In genomic region chr3:149518928-149519574, GRCm38 (mm10) we compare ENCODE assay signal across 8 mouse cellular contexts.
DNase-seq lines count a peak whose midpoint lies in the region; ATAC-seq and TF ChIP-seq lines count a peak whose summit lies in the region.

No protein-coding gene starts in this region.

- peaks cover 4% of the 10 kb centered on the region; the same call in 1 of the 2 replicates for H3K4me1 ChIP-seq in kidney, postnatal 0 days (replicated peaks; ENCODE audit: insufficient read depth, low read length)
- H3K4me1 ChIP-seq in hindbrain, embryonic 12.5 days, result peaks cover 9% of the 10 kb centered on the region
- H3K4me1 ChIP-seq in midbrain, embryonic 12.5 days, result peaks cover 15% of the 10 kb centered on the region; the same call in 1 of the 2 replicates

- TF ChIP-seq CTCF in kidney, postnatal 0 days (IDR thresholded peaks at IDR 0.05; ENCODE audit: low read depth), result no peak

- H3K36me3 ChIP-seq in kidney, postnatal 0 days (ENCODE audit: insufficient read depth, low read length), result no peaks in the 10 kb centered on the region
- no peaks in the 10 kb centered on the region for H3K36me3 ChIP-seq in hindbrain, embryonic 12.5 days
- H3K36me3 ChIP-seq in midbrain, embryonic 12.5 days, result no peaks in the 10 kb centered on the region

- ATAC-seq in kidney, postnatal 0 days (replicated peaks; ENCODE audit: low FRiP score, low read depth), result no peak
- ATAC-seq in hindbrain, embryonic 12.5 days (ENCODE audit: low FRiP score), result peak; percentile 80
- ATAC-seq in midbrain, embryonic 12.5 days (ENCODE audit: low FRiP score, low read depth), result peak; percentile 66

- H3K27ac ChIP-seq in kidney, postnatal 0 days, result no peak overlapping the region
- no peak overlapping the region for H3K27ac ChIP-seq in hindbrain, embryonic 12.5 days
- no peak overlapping the region for H3K27ac ChIP-seq in midbrain, embryonic 12.5 days (replicated peaks)

- no peaks in the 10 kb centered on the region for H3K27me3 ChIP-seq in kidney, postnatal 0 days (ENCODE audit: insufficient read depth, low read length)
- H3K27me3 ChIP-seq in hindbrain, embryonic 12.5 days, result peaks cover 6% of the 10 kb centered on the region; the same call in 1 of the 2 replicates
- H3K27me3 ChIP-seq in midbrain, embryonic 12.5 days, result peaks cover 34% of the 10 kb centered on the region

- 4% methylated on average over 27 of the region's 27 CpGs for WGBS in kidney, postnatal 0 days
- WGBS in hindbrain, embryonic 12.5 days, result 2% methylated on average over 27 of the region's 27 CpGs
- 2% methylated on average over 27 of the region's 27 CpGs for WGBS in midbrain, embryonic 12.5 days

- H3K9ac ChIP-seq in kidney, postnatal 0 days (ENCODE audit: low read depth, low read length), result no peak overlapping the region
- peak overlapping the region; percentile 41 for H3K9ac ChIP-seq in hindbrain, embryonic 12.5 days
- peak overlapping the region; percentile 41 for H3K9ac ChIP-seq in midbrain, embryonic 12.5 days (replicated peaks)

- no peaks in the 10 kb centered on the region for H3K9me3 ChIP-seq in kidney, postnatal 0 days (replicated peaks; ENCODE audit: low read length)
- H3K9me3 ChIP-seq in hindbrain, embryonic 12.5 days (replicated peaks), result no peaks in the 10 kb centered on the region
- H3K9me3 ChIP-seq in midbrain, embryonic 12.5 days, result no peaks in the 10 kb centered on the region

- DNase-seq in kidney, postnatal 0 days (ENCODE audit: low spot score), result peak; percentile 19
- no peak for DNase-seq in kidney, postnatal 25 days
- DNase-seq in embryo, embryonic 9.5 days (ENCODE audit: extremely low spot score), result peak; percentile 55
- DNase-seq in adrenal gland, postnatal 4 days (ENCODE audit: low spot score in 2 of 2), result no peak
- DNase-seq in gastrocnemius, postnatal 14 days, result no peak
- no peak for DNase-seq in gastrocnemius, postnatal 4 days (ENCODE audit: low spot score in 2 of 2)

- peak overlapping the region; percentile 39 for H3K4me3 ChIP-seq in kidney, postnatal 0 days (replicated peaks; ENCODE audit: low read depth, low read length)
- H3K4me3 ChIP-seq in hindbrain, embryonic 12.5 days, result peak overlapping the region; percentile 42
- H3K4me3 ChIP-seq in midbrain, embryonic 12.5 days, result peak overlapping the region; percentile 44

- H3K4me2 ChIP-seq in kidney, postnatal 0 days (ENCODE audit: low read length), result peak overlapping the region; percentile 70
- peak overlapping the region; percentile 83 for H3K4me2 ChIP-seq in hindbrain, embryonic 12.5 days (replicated peaks)
- H3K4me2 ChIP-seq in midbrain, embryonic 12.5 days (replicated peaks), result peak overlapping the region; percentile 79

- intact Hi-C loops in gastrocnemius, postnatal 14 days (cut with DNase I; ENCODE audit: low total_unique reads), result no loop called here

Comparison
In these comparisons a context has a peak if more than half of its experiments do, and no peak if none do; other contexts are left out.
1. DNase-seq: peak in kidney, postnatal 0 days (single experiment) and embryo, embryonic 9.5 days (single experiment); none in kidney, postnatal 25 days (0 of 2), adrenal gland, postnatal 4 days (0 of 2), gastrocnemius, postnatal 14 days (single experiment) and gastrocnemius, postnatal 4 days (0 of 2).
2. Peak in every context shown above with its lines, with median percentiles within 50 percentile points of each other: H3K4me2 ChIP-seq and H3K4me3 ChIP-seq.